Mouse (Mus musculus) MEL (cell line): ENCODE data around the gene Ap2s1. TPM values are rescaled to one million over a fixed set of nuclear protein-coding genes. Genes with fewer than 3 reads are reported as not detected.

ENCODE experiments used
- DNase-seq: peaks from one replicate; pipeline ENCODE4 v3.0.0; 2011; ENCODE audit warnings: low read depth, low spot score
- H3K27ac ChIP-seq: 2 replicates; pipeline ENCODE4 v1.5.1; 2012; ENCODE audit warnings: low read depth, mild to moderate bottlenecking, control low read depth, low read length, moderate library complexity; ENCODE audit not compliant: control insufficient read depth
- H3K27me3 ChIP-seq, 2 experiments: fragments of 150-350 bp in 1 of 2; sonication (generic) in 1 of 2; 2 replicates each; pipeline ENCODE4 v1.6.1; 2012; ENCODE audit warnings: low read length in 2 of 2, mild to moderate bottlenecking in 2 of 2, improper control_type of control experiment in 1 of 2, moderate library complexity in 1 of 2; ENCODE audit not compliant: insufficient read depth in 2 of 2, control insufficient read depth in 1 of 2
- H3K36me3 ChIP-seq, 2 experiments: 2 replicates each; pipeline ENCODE4 v1.6.1; 2012 to 2014; ENCODE audit warnings: low read length in 2 of 2, improper control_type of control experiment in 1 of 2, inconsistent platforms in 1 of 2, mild to moderate bottlenecking in 1 of 2; ENCODE audit not compliant: insufficient read depth in 2 of 2, control insufficient read depth in 1 of 2
- H3K4me1 ChIP-seq, 2 experiments: fragments of 150-350 bp in 1 of 2; sonication (generic) in 1 of 2; 2 replicates each; pipeline ENCODE4 v1.6.1; 2012; ENCODE audit warnings: low read length in 2 of 2, improper control_type of control experiment in 1 of 2, mild to moderate bottlenecking in 1 of 2; ENCODE audit not compliant: insufficient read depth in 2 of 2, control insufficient read depth in 1 of 2
- H3K4me3 ChIP-seq, 2 experiments: fragments of 150-350 bp in 1 of 2; sonication (generic) in 1 of 2; 2 replicates each; pipeline ENCODE4 v1.5.1; 2012; ENCODE audit warnings: low read depth in 2 of 2, low read length in 2 of 2, mild to moderate bottlenecking in 2 of 2, moderate library complexity in 2 of 2, control low read depth in 1 of 2, improper control_type of control experiment in 1 of 2; ENCODE audit not compliant: control insufficient read depth in 1 of 2, insufficient read depth in 1 of 2
- H3K79me2 ChIP-seq: 2 replicates; pipeline ENCODE4 v1.6.1; 2012; ENCODE audit warnings: mild to moderate bottlenecking, low read length, moderate library complexity; ENCODE audit not compliant: control insufficient read depth, poor library complexity, insufficient read depth
- H3K9ac ChIP-seq: 2 replicates; pipeline ENCODE4 v1.6.1; 2012; ENCODE audit warnings: low read depth, mild to moderate bottlenecking, control low read depth, low read length, moderate library complexity; ENCODE audit not compliant: control insufficient read depth, poor library complexity, severe bottlenecking
- H3K9me3 ChIP-seq: fragments of 150-350 bp; sonication (generic); replicated peaks from 2 replicates; pipeline ENCODE4 v1.6.1; 2012; ENCODE audit warnings: mild to moderate bottlenecking, low read length, improper control_type of control experiment, moderate library complexity; ENCODE audit not compliant: insufficient read depth
- BHLHE40 ChIP-seq: IDR thresholded peaks from 2 replicates; pipeline ENCODE4 v1.6.1; 2012; ENCODE audit warnings: low read depth, mild to moderate bottlenecking, inconsistent platforms, low read length, improper control_type of control experiment, borderline replicate concordance
- CHD2 ChIP-seq: IDR thresholded peaks from 2 replicates; pipeline ENCODE4 v1.6.1; 2011; ENCODE audit warnings: low read length, improper control_type of control experiment
- CTCF ChIP-seq, 3 experiments: IDR thresholded peaks in 2 of 3; conservative IDR thresholded peaks in 1 of 3; 2 replicates each; pipeline ENCODE4 v1.5.1; 2011 to 2012; ENCODE audit warnings: low read length in 3 of 3, low read depth in 2 of 3, mild to moderate bottlenecking in 2 of 3, improper control_type of control experiment in 1 of 3, inconsistent platforms in 1 of 3, mixed read lengths in 1 of 3, moderate library complexity in 1 of 3; ENCODE audit not compliant: control insufficient read depth in 1 of 3, insufficient read depth in 1 of 3, poor library complexity in 1 of 3, severe bottlenecking in 1 of 3
- EP300 ChIP-seq, 2 experiments: IDR thresholded peaks; 2 replicates each; pipeline ENCODE4 v1.6.1; 2011; ENCODE audit warnings: improper control_type of control experiment in 2 of 2, low read length in 2 of 2, low read depth in 1 of 2, mild to moderate bottlenecking in 1 of 2
- GATA1 ChIP-seq: IDR thresholded peaks from 2 replicates; pipeline ENCODE4 v1.6.1; 2011; ENCODE audit warnings: low read depth, low read length, improper control_type of control experiment
- MAZ ChIP-seq: IDR thresholded peaks from 2 replicates; pipeline ENCODE4 v1.6.1; 2012; ENCODE audit warnings: low read depth, mild to moderate bottlenecking, inconsistent platforms, low read length, improper control_type of control experiment
- MXI1 ChIP-seq: IDR thresholded peaks from 2 replicates; pipeline ENCODE4 v1.6.1; 2011; ENCODE audit warnings: mild to moderate bottlenecking, low read depth, low read length, improper control_type of control experiment
- MYC ChIP-seq: IDR thresholded peaks from 2 replicates; pipeline ENCODE4 v1.6.1; 2011; ENCODE audit warnings: low read depth, mild to moderate bottlenecking, low read length, improper control_type of control experiment, moderate library complexity
- NELFE ChIP-seq: IDR thresholded peaks from 2 replicates; pipeline ENCODE4 v1.6.1; 2011; ENCODE audit warnings: low read depth, low read length, improper control_type of control experiment
- POLR2A ChIP-seq, 2 experiments: IDR thresholded peaks; 2 replicates each; pipeline ENCODE4 v1.6.1; 2011 to 2012; ENCODE audit warnings: low read length in 2 of 2, mild to moderate bottlenecking in 2 of 2, control low read depth in 1 of 2, improper control_type of control experiment in 1 of 2, low read depth in 1 of 2, moderate library complexity in 1 of 2; ENCODE audit not compliant: control insufficient read depth in 1 of 2, insufficient read depth in 1 of 2, poor library complexity in 1 of 2
- RAD21 ChIP-seq: IDR thresholded peaks from 2 replicates; pipeline ENCODE4 v1.6.1; 2011; ENCODE audit warnings: mild to moderate bottlenecking, low read depth, low read length, improper control_type of control experiment
- SMC3 ChIP-seq: IDR thresholded peaks from 2 replicates; pipeline ENCODE4 v1.6.1; 2011; ENCODE audit warnings: low read depth, low read length, improper control_type of control experiment
- UBTF ChIP-seq: IDR thresholded peaks from 2 replicates; pipeline ENCODE4 v1.6.1; 2012; ENCODE audit warnings: low read depth, mild to moderate bottlenecking, inconsistent platforms, low read length, improper control_type of control experiment, moderate library complexity, borderline replicate concordance; ENCODE audit not compliant: insufficient read depth
- USF1 ChIP-seq: IDR thresholded peaks from 2 replicates; pipeline ENCODE4 v1.6.1; 2014; ENCODE audit warnings: low read depth, mild to moderate bottlenecking, inconsistent platforms, low read length, improper control_type of control experiment, moderate library complexity
- USF2 ChIP-seq, 2 experiments: IDR thresholded peaks; 2 replicates each; pipeline ENCODE4 v1.6.1; 2011 to 2012; ENCODE audit warnings: improper control_type of control experiment in 2 of 2, low read length in 2 of 2, borderline replicate concordance in 1 of 2, inconsistent platforms in 1 of 2, low read depth in 1 of 2, mild to moderate bottlenecking in 1 of 2; ENCODE audit not compliant: insufficient read depth in 1 of 2
- ZC3H11A ChIP-seq: IDR thresholded peaks from 2 replicates; pipeline ENCODE4 v1.6.1; 2012; ENCODE audit warnings: low read depth, mild to moderate bottlenecking, inconsistent platforms, low read length, improper control_type of control experiment
- ZMIZ1 ChIP-seq: IDR thresholded peaks from 2 replicates; pipeline ENCODE4 v1.6.1; 2012; ENCODE audit warnings: low read depth, mild to moderate bottlenecking, inconsistent platforms, low read length, improper control_type of control experiment, moderate library complexity
- ZNF384 ChIP-seq: IDR thresholded peaks from 2 replicates; pipeline ENCODE4 v1.6.1; 2012; ENCODE audit warnings: low read depth, mild to moderate bottlenecking, inconsistent platforms, low read length, improper control_type of control experiment
- polyA plus RNA-seq, 2 experiments: library from polyadenylated mRNA; stranded (reverse) in 1 of 2; unstranded in 1 of 2; fragments of >175 nt in 1 of 2; fragments of >200 nt in 1 of 2; gene quantifications; 2 replicates each; pipeline versions ENCODE4 v1.2.1 to v1.2.4; 2012; ENCODE audit warnings: low replicate concordance in 2 of 2, low read depth in 1 of 2; ENCODE audit not compliant: insufficient read length in 2 of 2, insufficient read depth in 1 of 2, missing spikeins in 1 of 2
- total RNA-seq: library from RNA; depleted of rRNA; stranded (reverse); fragments of 300-350 nt; gene quantifications from 2 replicates; pipeline ENCODE4 v1.2.3, GENCODE M21; 2012

Gene Ap2s1
- total and polyA plus RNA-seq, 3 experiments, result 288 to 297 TPM; not detected in 1

- Histone ChIP-seq H3K4me1 (peaks cover 0 to 14% of the 10 kb centered on the region in 2 experiments; a peak in 2 of 4 replicates), H3K9ac (peak overlapping the region; percentile 90), H3K36me3 (peaks cover 0 to 6% of the 10 kb centered on the region in 2 experiments; a peak in 2 of 4 replicates), H3K4me3 (peak overlapping the region; percentile 91), H3K27me3 (no peaks in the 10 kb centered on the region), H3K27ac (no peak overlapping the region), H3K79me2 (peaks cover 23% of the 10 kb centered on the region), H3K9me3 (no peaks in the 10 kb centered on the region)
- TF ChIP-seq EP300 (IDR thresholded peaks at IDR 0.05; ENCODE audit: low read depth in 1 of 2, low read length in 2 of 2) (no peak), UBTF (no peak), POLR2A (IDR thresholded peaks at IDR 0.05; ENCODE audit: control insufficient read depth in 1 of 2, insufficient read depth in 1 of 2, low read depth in 1 of 2, low read length in 2 of 2, poor library complexity in 1 of 2) (no peak)
- DNase-seq, result no peak
Observed at GRCm38 (mm10) chr7:16739056-16739604, 920 bp downstream of the Ap2s1 start.

- Histone ChIP-seq H3K4me3 (no peak overlapping the region), H3K79me2 (peaks cover 6% of the 10 kb centered on the region; the same call in 1 of the 2 replicates)
Observed at GRCm38 (mm10) chr7:16745373-16745772, 7.2 kb downstream of the Ap2s1 start.

GRCm38 (mm10) chr7:16746093-16746492 is 7.9 kb downstream of the Ap2s1 start:
- no peak overlapping the region for H3K27ac ChIP-seq
- no peaks in the 10 kb centered on the region for H3K27me3 ChIP-seq
- peaks cover 2% of the 10 kb centered on the region; the same call in 1 of the 2 replicates for H3K79me2 ChIP-seq
- no peak overlapping the region for H3K4me3 ChIP-seq
- no peak overlapping the region for H3K9ac ChIP-seq
- H3K4me1 ChIP-seq, result no peaks in the 10 kb centered on the region
- H3K36me3 ChIP-seq, result no peaks in the 10 kb centered on the region; a peak in 1 of 4 replicates
- H3K9me3 ChIP-seq, result no peaks in the 10 kb centered on the region
- peak; percentile 69 for TF ChIP-seq ZC3H11A
- TF ChIP-seq ZNF384, result peak; percentile 90
- TF ChIP-seq SMC3, result peak; percentile 73
- TF ChIP-seq RAD21, result peak; percentile 81
- TF ChIP-seq CTCF (IDR thresholded peaks at IDR 0.05 in 2 of 3, conservative IDR thresholded peaks at IDR 0.05 in 1 of 3; ENCODE audit: control insufficient read depth in 1 of 3, insufficient read depth in 1 of 3, low read depth in 2 of 3, low read length in 3 of 3, poor library complexity in 1 of 3, severe bottlenecking in 1 of 3), result peak; percentile 48 to 86 (median 86)
- no peak for TF ChIP-seq NELFE
- no peak for TF ChIP-seq ZMIZ1
- TF ChIP-seq BHLHE40, result 0 out of 2 replicates have a peak, but pooled peaks have one; percentile 13
- peak; percentile 78 for DNase-seq

More at GRCm38 (mm10) chr7:16745373-16745772, 7.2 kb downstream of the Ap2s1 start:
- Histone ChIP-seq H3K36me3 (no peaks in the 10 kb centered on the region; a peak in 1 of 4 replicates), H3K4me1 (no peaks in the 10 kb centered on the region), H3K27me3 (no peaks in the 10 kb centered on the region), H3K9ac (no peak overlapping the region)
- DNase-seq, result no peak
- TF ChIP-seq GATA1 (no peak), MXI1 (no peak), SMC3 (no peak), UBTF (no peak), MAZ (no peak), EP300 (IDR thresholded peaks at IDR 0.05; ENCODE audit: low read depth in 1 of 2, low read length in 2 of 2) (no peak), MYC (no peak), USF1 (no peak), CHD2 (no peak), USF2 (IDR thresholded peaks at IDR 0.05; ENCODE audit: borderline replicate concordance in 1 of 2, insufficient read depth in 1 of 2, low read depth in 1 of 2, low read length in 2 of 2) (no peak)
- TF ChIP-seq, all 39 proteins: peak for 0
- no peak overlapping the region for H3K27ac ChIP-seq
- no peaks in the 10 kb centered on the region for H3K9me3 ChIP-seq
